Mouse (Mus musculus): ENCODE measurements around the gene Pld4. TPM values are rescaled to one million over a fixed set of nuclear protein-coding genes. Genes with fewer than 3 reads are reported as not detected.
A peak's percentile ranks its signal among the peaks of the same experiment; 100 is the strongest.

The Pld4 gene
- polyA plus RNA-seq, 1 experiment from 2014 or later = 7.0 TPM

DNA sequence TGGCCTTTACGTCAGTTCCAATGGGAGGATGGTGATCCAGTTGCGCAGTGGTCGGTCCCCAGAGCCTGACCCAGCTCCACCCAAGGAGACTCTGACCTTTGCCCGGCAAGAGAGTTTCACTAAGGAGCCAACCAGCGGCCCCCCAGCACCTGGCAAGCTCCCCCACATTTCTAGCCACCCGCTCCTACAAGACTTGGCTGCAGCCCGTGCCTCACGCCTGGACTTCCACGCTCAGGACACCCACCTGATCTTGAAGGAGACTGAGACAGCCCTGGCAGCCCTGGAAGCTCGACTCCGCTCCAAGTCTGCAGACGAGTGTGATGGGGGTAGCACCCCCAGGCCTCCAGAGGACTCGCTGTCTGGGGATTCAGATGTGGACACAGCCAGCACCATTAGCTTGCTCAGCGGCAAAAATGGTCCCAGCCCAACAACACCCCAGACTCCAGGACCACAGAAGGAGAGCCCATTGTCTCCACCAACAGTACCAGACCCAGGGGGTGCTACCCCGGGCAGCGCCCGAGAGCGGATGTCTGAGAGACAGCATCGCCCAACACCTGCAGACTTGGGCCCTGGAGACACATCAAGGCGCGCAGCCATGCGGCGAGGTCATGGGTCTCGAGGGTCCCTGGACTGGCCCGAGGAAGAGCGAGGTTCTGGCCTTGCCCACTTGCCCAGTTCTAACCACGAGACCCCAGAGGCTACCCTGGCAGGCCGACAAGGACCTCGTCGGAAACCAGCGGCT is 22.0 kb upstream of the Pld4 start:
- Histone ChIP-seq H3K4me2 (no peak overlapping the region), H3K4me3 (no peak overlapping the region), H3K27me3 (replicated peaks) (no peaks in the 10 kb centered on the region), H3K4me1 (peaks cover 9% of the 10 kb centered on the region), H3K9me3 (no peaks in the 10 kb centered on the region), H3K36me3 (peaks cover 66% of the 10 kb centered on the region), H3K27ac (replicated peaks) (no peak overlapping the region), H3K9ac (no peak overlapping the region)
- WGBS = 86% methylated on average over 31 of the region's 31 CpGs
- ATAC-seq (ENCODE audit: extremely low read depth, insufficient number of reproducible peaks, low FRiP score, low TSS enrichment) = no peak

DNA sequence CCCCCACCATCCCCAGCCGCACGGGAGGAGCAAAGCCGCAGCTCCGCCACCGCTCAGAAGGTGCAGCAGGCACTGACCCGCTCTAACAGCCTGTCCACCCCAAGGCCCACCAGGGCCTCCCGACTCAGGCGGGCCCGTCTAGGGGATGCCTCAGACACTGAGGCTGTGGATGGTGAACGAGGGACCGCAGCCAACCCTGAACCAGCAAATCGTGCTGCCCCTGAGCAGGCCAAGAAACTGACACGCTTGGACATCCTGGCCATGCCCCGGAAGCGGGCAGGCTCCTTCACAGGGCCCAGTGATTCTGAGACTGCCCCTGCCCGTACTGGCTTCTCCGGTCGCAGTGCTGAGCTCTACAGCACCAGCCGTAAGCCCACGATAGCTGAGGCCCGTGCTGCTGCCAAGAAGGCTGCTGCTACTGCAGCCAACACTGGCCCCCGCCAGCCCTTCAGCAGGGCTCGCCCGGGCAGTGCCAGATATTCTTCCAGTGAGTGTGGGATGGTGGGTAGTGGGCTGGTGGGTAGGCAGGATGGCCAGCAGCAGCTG is 21.4 kb upstream of the Pld4 start:
- 89% methylated on average over 24 of the region's 24 CpGs for WGBS
- H3K27ac ChIP-seq (replicated peaks) = no peak overlapping the region
- H3K9me3 ChIP-seq = no peaks in the 10 kb centered on the region
- peaks cover 64% of the 10 kb centered on the region for H3K36me3 ChIP-seq
- no peak for ATAC-seq (ENCODE audit: extremely low read depth, insufficient number of reproducible peaks, low FRiP score, low TSS enrichment)
- no peaks in the 10 kb centered on the region for H3K27me3 ChIP-seq (replicated peaks)
- H3K4me3 ChIP-seq = no peak overlapping the region
- no peak overlapping the region for H3K9ac ChIP-seq
- H3K4me1 ChIP-seq = peaks cover 15% of the 10 kb centered on the region
- H3K4me2 ChIP-seq = no peak overlapping the region

DNA sequence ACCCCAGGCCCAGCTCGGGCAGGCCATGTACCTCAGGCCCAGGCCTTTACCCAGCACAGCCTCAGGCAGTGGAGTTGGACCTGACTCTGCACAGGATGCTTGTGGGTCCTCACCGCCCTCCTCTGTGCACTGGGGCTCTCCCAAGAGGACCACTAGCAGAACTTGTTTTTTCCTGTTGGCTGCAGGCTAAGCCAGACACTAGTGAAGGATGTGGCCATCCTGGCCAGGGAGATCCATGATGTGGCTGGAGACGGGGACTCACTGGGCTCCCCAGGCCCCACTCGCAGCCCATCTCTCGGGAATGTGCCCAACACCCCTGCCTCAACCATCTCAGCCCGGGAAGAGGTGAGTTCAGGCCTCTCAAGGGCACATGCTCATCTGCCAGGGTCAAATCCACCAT is 17.7 kb upstream of the Pld4 start:
- Histone ChIP-seq H3K9ac (peak overlapping the region; percentile 66; the same call in 1 of the 2 replicates), H3K36me3 (peaks cover 42% of the 10 kb centered on the region), H3K4me2 (no peak overlapping the region)

DNA sequence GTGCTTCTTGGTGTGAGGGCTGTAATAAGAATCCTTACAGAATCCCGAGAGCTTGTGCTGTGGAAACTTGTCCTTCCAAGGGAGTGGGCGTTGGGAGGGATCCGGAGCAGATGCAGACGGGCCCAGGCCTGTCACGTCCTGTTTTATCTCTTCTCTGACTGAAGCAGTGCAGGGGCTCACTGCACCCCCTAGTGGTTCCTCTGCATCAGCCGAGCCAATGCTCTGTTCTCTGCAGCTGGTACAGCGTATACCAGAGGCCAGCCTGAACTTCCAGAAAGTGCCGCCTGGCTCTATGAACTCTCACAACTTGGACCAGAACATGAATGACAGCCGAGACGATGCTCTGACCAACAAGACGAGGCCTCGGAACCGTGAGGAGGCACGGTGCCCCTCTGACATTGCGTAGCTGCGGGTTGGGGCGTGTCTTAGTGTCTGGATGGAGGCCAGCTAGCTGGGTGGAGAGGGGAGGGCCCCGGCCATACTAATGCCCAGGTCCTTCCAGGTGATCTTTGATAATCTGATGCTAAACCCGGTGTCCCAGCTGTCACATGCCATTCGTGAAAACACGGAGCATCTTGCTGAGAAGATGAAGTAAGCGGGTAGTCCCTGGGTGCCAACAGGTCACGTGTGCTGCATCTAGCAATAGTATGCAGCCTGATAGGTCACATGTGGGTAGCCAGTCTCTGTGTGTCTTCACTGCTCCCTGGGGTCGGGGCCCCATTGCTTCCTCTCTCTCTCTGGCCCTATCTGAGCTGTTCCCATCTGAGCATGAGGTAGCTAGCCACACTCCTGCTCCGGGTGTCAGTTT is 17.1 kb upstream of the Pld4 start:
- H3K27me3 ChIP-seq (replicated peaks) = no peaks in the 10 kb centered on the region
- 49% methylated on average over 25 of the region's 25 CpGs for WGBS
- H3K4me3 ChIP-seq = no peak overlapping the region
- H3K9me3 ChIP-seq = no peaks in the 10 kb centered on the region
- peak overlapping the region; percentile 66; the same call in 1 of the 2 replicates for H3K9ac ChIP-seq
- peak overlapping the region; percentile 67 for H3K27ac ChIP-seq (replicated peaks)
- ATAC-seq (ENCODE audit: extremely low read depth, insufficient number of reproducible peaks, low FRiP score, low TSS enrichment) = 0 out of 2 replicates have a peak, but pooled peaks have one; percentile 29
- H3K36me3 ChIP-seq = peaks cover 36% of the 10 kb centered on the region
- no peak overlapping the region for H3K4me2 ChIP-seq
- H3K4me1 ChIP-seq = peaks cover 34% of the 10 kb centered on the region

More for the DNA sequence above, 17.7 kb upstream of the Pld4 start:
- no peak for ATAC-seq (ENCODE audit: extremely low read depth, insufficient number of reproducible peaks, low FRiP score, low TSS enrichment)
- Histone ChIP-seq H3K9me3 (no peaks in the 10 kb centered on the region), H3K4me1 (peaks cover 34% of the 10 kb centered on the region), H3K27me3 (replicated peaks) (no peaks in the 10 kb centered on the region), H3K4me3 (no peak overlapping the region), H3K27ac (replicated peaks) (peak overlapping the region; percentile 67)
- whole genome bisulfite sequencing = 49% methylated on average over 6 of the region's 6 CpGs

DNA sequence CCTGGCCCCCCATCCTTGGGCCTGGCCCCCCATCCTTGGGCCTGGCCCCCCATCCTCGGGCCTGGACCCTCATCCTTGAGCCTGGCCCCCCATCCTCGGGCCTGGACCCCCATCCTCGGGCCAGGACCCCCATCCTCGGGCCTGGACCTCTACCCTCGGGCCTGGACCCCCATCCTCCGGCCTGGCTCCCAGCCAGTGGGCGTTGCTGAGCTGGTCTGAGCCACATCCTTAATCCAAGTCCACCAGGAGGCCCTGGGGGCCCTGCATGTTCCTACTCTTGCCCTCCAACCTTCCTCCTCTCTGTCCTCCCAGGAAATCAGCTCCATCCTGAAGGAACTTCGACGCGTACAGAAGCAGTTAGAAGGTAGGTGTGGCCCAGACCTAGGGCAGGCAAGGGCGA is 16.2 kb upstream of the Pld4 start:
- peak overlapping the region; percentile 58 for H3K9ac ChIP-seq

DNA sequence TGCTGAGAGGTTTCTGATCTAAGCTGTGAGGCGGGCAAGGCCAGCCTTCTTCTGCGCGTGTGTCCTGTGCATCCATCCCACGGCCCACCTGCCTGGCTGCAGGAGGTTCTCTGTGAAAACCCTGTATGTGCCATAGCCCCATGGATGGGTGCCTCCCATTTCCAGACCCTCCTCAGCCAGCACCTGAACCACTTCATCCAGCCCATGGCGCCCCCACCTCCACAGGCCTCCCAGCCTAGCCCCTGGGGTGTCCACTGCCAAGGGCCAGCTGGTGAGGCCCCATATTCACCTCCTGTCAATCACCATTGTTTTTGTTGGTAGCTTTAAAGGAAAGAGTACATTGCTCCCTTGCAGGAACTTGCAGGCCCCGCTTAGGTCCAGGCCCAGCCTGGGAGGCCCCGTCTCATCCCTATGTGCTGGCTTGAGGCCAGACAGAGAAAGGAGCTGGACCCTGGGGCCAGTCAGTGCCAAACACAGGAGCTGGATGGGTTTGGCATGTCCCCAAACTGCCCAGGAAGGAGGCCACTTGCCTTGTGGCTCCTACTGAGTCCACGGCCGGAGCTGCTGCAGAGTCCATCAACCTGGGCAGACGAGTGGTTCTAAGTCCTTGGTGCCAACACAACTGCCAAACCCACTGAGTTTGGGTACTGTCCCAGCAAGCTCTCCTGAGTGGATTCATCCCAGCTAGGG is 15.4 kb upstream of the Pld4 start:
- Histone ChIP-seq H3K27ac (replicated peaks) (no peak overlapping the region), H3K27me3 (replicated peaks) (0 out of 2 replicates have a peak, but pooled peaks cover under 1% of the 10 kb centered on the region), H3K9me3 (no peaks in the 10 kb centered on the region), H3K4me1 (peaks cover 34% of the 10 kb centered on the region), H3K4me3 (no peak overlapping the region), H3K4me2 (no peak overlapping the region), H3K36me3 (peaks cover 22% of the 10 kb centered on the region), H3K9ac (peak overlapping the region; percentile 58; the same call in 1 of the 2 replicates)
- ATAC-seq (ENCODE audit: extremely low read depth, insufficient number of reproducible peaks, low FRiP score, low TSS enrichment) = no peak
- 74% methylated on average over 10 of the region's 10 CpGs for WGBS

More for the DNA sequence above, 16.2 kb upstream of the Pld4 start:
- Histone ChIP-seq H3K4me2 (no peak overlapping the region), H3K27me3 (replicated peaks) (no peaks in the 10 kb centered on the region), H3K4me3 (no peak overlapping the region), H3K4me1 (peaks cover 34% of the 10 kb centered on the region), H3K36me3 (peaks cover 27% of the 10 kb centered on the region), H3K27ac (replicated peaks) (no peak overlapping the region), H3K9me3 (no peaks in the 10 kb centered on the region)
- 73% methylated on average over 11 of the region's 11 CpGs for WGBS
- no peak for ATAC-seq (ENCODE audit: extremely low read depth, insufficient number of reproducible peaks, low FRiP score, low TSS enrichment)

DNA sequence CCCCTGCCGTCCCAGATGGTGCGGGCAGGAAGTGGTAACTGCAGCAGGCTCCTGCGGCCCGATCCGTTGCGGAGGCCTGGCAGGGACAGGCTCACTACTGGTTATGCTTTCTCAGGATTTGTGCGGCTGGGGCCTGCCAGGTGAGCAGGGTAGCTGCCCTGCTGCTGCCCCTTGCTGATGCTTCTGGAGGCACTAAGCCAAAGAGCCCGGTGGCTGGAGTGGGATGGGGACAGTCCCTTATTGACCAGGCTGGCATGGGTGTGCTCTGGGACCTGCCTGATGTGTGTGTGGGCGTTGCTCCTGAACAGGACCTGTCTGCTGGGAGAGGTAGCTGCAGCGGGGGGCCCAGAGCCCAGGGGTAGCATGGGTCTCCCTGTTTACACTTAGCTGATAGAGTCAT is 14.7 kb upstream of the Pld4 start:
- ATAC-seq (ENCODE audit: extremely low read depth, insufficient number of reproducible peaks, low FRiP score, low TSS enrichment) = no peak
- Histone ChIP-seq H3K4me1 (peaks cover 34% of the 10 kb centered on the region), H3K4me3 (no peak overlapping the region), H3K36me3 (peaks cover 19% of the 10 kb centered on the region), H3K4me2 (no peak overlapping the region), H3K9me3 (no peaks in the 10 kb centered on the region), H3K9ac (peak overlapping the region; percentile 9; the same call in 1 of the 2 replicates), H3K27ac (replicated peaks) (no peak overlapping the region), H3K27me3 (replicated peaks) (peaks cover 6% of the 10 kb centered on the region; the same call in 1 of the 2 replicates)
- 86% methylated on average over 10 of the region's 10 CpGs for WGBS

- Histone ChIP-seq H3K9ac (no peak overlapping the region), H3K4me1 (peaks cover 34% of the 10 kb centered on the region), H3K4me2 (no peak overlapping the region), H3K27ac (replicated peaks) (no peak overlapping the region), H3K36me3 (peaks cover 16% of the 10 kb centered on the region), H3K9me3 (no peaks in the 10 kb centered on the region), H3K4me3 (no peak overlapping the region), H3K27me3 (replicated peaks) (peaks cover 10% of the 10 kb centered on the region; the same call in 1 of the 2 replicates)
- 74% methylated on average over 4 of the region's 4 CpGs for WGBS
- no peak for ATAC-seq (ENCODE audit: extremely low read depth, insufficient number of reproducible peaks, low FRiP score, low TSS enrichment)
Measured at GRCm38 (mm10) chr12:112746461-112746807, 14.0 kb upstream of the Pld4 start.

DNA sequence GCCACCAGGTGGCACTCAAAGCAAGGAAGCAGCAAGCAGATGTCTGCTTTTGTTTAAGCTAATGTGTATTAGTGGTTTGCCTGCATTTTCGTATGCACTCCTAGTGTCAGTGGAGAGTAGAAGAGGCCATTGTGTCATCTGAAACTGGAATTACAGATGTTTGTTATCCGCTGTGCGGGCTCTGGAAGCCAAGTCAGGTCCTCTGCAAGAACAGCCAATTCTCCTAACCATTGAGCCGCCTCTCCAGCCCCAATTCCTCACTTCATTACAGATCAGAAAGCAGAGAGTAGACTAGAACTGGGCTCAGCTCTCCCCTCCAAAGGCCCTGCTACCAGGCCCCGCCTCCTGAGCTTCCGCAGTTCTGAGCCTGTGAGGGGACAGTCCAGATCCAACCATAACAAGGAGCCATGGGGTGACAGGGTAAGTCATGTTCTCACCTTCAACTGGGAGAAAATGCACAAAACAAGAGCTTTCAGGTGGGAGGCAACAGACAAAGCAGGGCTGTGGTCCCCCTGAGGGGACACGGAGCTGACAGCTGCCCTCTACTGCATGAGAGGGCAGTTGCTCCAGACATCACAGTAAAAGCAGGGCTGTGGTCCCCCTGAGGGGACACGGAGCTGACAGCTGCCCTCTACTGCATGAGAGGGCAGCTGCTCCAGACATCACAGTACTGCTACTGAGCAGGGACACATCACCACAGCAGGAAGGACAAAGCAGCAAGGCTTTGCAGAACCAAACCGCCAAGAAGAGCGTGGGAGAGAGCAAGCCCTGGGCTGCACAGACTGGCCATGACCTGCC is 13.4 kb upstream of the Pld4 start:
- Histone ChIP-seq H3K36me3 (peaks cover 16% of the 10 kb centered on the region), H3K4me2 (peak overlapping the region; percentile 29), H3K4me3 (no peak overlapping the region), H3K27ac (replicated peaks) (peak overlapping the region; percentile 6; the same call in 1 of the 2 replicates), H3K4me1 (peaks cover 34% of the 10 kb centered on the region), H3K9me3 (no peaks in the 10 kb centered on the region), H3K27me3 (replicated peaks) (peaks cover 16% of the 10 kb centered on the region; the same call in 1 of the 2 replicates), H3K9ac (peak overlapping the region; percentile 54)
- 25% methylated on average over 10 of the region's 10 CpGs for WGBS
- peak; percentile 38; the same call in 1 of the 2 replicates for ATAC-seq (ENCODE audit: extremely low read depth, insufficient number of reproducible peaks, low FRiP score, low TSS enrichment)

- H3K27me3 ChIP-seq (replicated peaks) = peaks cover 16% of the 10 kb centered on the region; the same call in 1 of the 2 replicates
- no peaks in the 10 kb centered on the region for H3K9me3 ChIP-seq
- H3K9ac ChIP-seq = peak overlapping the region; percentile 54; the same call in 1 of the 2 replicates
- no peak overlapping the region for H3K4me3 ChIP-seq
- peaks cover 16% of the 10 kb centered on the region for H3K36me3 ChIP-seq
- ATAC-seq (ENCODE audit: extremely low read depth, insufficient number of reproducible peaks, low FRiP score, low TSS enrichment) = no peak
- peak overlapping the region; percentile 29; the same call in 1 of the 2 replicates for H3K4me2 ChIP-seq
- 64% methylated on average over 8 of the region's 8 CpGs for WGBS
- H3K4me1 ChIP-seq = peaks cover 34% of the 10 kb centered on the region
- no peak overlapping the region for H3K27ac ChIP-seq (replicated peaks)
Measured at GRCm38 (mm10) chr12:112747606-112747970, 12.9 kb upstream of the Pld4 start.

Data from heart, embryonic 13.5 days (tissue).